Mouse (Mus musculus) kidney, embryonic 16.5 days (tissue): ENCODE measurements around the gene Snd1. TPM values are rescaled to one million over a fixed set of nuclear protein-coding genes. Genes with fewer than 3 reads are reported as not detected.

ENCODE experiments used
- ATAC-seq: fragments of 200-750 bp; cut with Nextera tagmentation; 2 replicates; pipeline ENCODE4 v1.8.0; 2017; ENCODE audit warnings: moderate TSS enrichment; ENCODE audit not compliant: low FRiP score, low TSS enrichment
- H3K27ac ChIP-seq: fragments of 300-500 bp; sonication (generic); 2 replicates; pipeline ENCODE4 v1.5.1; 2014; ENCODE audit warnings: low read length
- H3K27me3 ChIP-seq: fragments of 300-500 bp; sonication (generic); 2 replicates; pipeline ENCODE4 v1.6.1; 2014; ENCODE audit warnings: low read length, control low read depth, mixed read lengths; ENCODE audit not compliant: insufficient read depth
- H3K36me3 ChIP-seq: fragments of 300-500 bp; sonication (generic); 2 replicates; pipeline ENCODE4 v1.6.1; 2014; ENCODE audit warnings: low read length, control low read depth, mixed read lengths; ENCODE audit not compliant: insufficient read depth
- H3K4me1 ChIP-seq: fragments of 300-500 bp; sonication (generic); 2 replicates; pipeline ENCODE4 v1.6.1; 2014; ENCODE audit warnings: low read length, control low read depth, mixed read lengths; ENCODE audit not compliant: insufficient read depth
- H3K4me2 ChIP-seq: fragments of 300-500 bp; sonication (generic); replicated peaks from 2 replicates; pipeline ENCODE4 v1.6.1; 2014; ENCODE audit warnings: low read depth, low read length
- H3K4me3 ChIP-seq: fragments of 300-500 bp; sonication (generic); 2 replicates; pipeline ENCODE4 v1.5.1; 2014; ENCODE audit warnings: mild to moderate bottlenecking, low read length
- H3K9ac ChIP-seq: fragments of 300-500 bp; sonication (generic); replicated peaks from 2 replicates; pipeline ENCODE4 v1.6.1; 2014; ENCODE audit warnings: low read length
- H3K9me3 ChIP-seq: fragments of 300-500 bp; sonication (generic); 2 replicates; pipeline ENCODE4 v1.6.1; 2016; ENCODE audit warnings: low read length, control low read depth
- WGBS: fragments of 180-500 bp; shearing (Covaris S2); extraction: QIAGEN DNeasy Blood & Tissue Kit; methylation state at CpG from one replicate; pipeline ENCODE4 v1.1.7; 2014; 5-methylcytosine and 5-hydroxymethylcytosine counted together
- polyA plus RNA-seq: library from polyadenylated mRNA; unstranded; fragments of >200 nt; fragmentation: Nextera tagmentation; extraction: Ambion mirVana; gene quantifications from 2 replicates; pipeline ENCODE4 v1.2.1, GENCODE M21; 2015

The Snd1 gene
- polyA plus RNA-seq, 1 experiment from 2014 or later, result 136 TPM

DNA sequence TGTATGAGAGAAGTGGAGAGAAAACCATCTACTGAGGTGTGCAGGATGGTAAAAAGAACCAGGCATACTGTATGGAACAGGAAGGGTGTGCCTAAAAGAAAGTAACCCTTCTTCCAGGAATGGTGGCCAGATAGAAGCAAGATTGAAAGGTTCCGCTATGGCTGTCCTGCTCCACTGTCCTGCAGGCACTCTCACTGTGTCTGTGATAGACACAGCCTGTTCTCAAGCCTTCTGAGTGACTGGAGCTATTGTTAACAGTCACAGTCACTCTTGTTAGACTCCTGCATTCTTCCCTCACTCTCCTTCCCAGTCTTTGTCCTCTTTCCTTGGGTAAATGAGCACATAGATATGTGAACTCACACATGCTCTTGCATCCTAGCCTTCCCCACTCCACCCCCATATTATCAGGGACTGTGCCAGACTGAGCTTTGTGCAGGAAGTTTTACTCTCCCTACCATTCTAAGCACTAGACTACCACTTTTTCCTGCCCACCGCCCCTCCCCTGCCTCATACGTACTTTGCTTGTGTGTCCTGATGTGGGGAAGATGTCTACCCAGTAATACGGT lies 308.2 kb downstream of the Snd1 start:
- no peak overlapping the region for H3K4me3 ChIP-seq
- ATAC-seq, result no peak
- 88% methylated on average over 4 of the region's 4 CpGs for WGBS

DNA sequence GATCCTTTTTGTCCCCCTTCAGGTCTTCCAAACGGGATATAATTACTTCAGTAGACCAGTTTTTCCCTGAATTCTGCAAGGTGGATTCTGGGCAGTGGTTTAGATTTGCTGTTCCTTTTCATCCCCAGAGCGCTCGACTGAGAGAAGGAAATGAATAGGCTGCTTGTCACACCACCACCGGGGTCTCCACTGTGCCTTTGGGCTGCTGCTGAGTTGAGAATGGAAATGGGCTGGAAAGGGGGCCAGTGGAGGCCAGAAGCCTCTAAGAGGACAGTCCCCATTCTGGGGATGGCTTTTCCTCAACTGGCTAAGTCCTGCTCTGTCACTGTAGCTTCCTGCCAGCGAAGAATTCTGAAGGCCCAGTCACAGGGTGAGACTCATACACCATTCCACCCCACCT lies 309.0 kb downstream of the Snd1 start:
- 72% methylated on average over 5 of the region's 5 CpGs for WGBS
- Histone ChIP-seq H3K9ac (no peak overlapping the region), H3K9me3 (no peaks in the 10 kb centered on the region), H3K4me2 (no peak overlapping the region), H3K27ac (no peak overlapping the region), H3K4me3 (no peak overlapping the region), H3K27me3 (no peaks in the 10 kb centered on the region), H3K4me1 (peaks cover 10% of the 10 kb centered on the region; the same call in 1 of the 2 replicates), H3K36me3 (no peaks in the 10 kb centered on the region)
- no peak for ATAC-seq

More for the DNA sequence above, 308.2 kb downstream of the Snd1 start:
- Histone ChIP-seq H3K27ac (no peak overlapping the region), H3K4me1 (peaks cover 10% of the 10 kb centered on the region; the same call in 1 of the 2 replicates), H3K36me3 (no peaks in the 10 kb centered on the region), H3K9me3 (no peaks in the 10 kb centered on the region), H3K27me3 (no peaks in the 10 kb centered on the region), H3K4me2 (no peak overlapping the region), H3K9ac (no peak overlapping the region)

- Histone ChIP-seq H3K36me3 (no peaks in the 10 kb centered on the region), H3K4me2 (no peak overlapping the region), H3K9ac (no peak overlapping the region), H3K9me3 (no peaks in the 10 kb centered on the region), H3K4me3 (no peak overlapping the region), H3K27ac (no peak overlapping the region), H3K4me1 (peaks cover 13% of the 10 kb centered on the region; the same call in 1 of the 2 replicates), H3K27me3 (no peaks in the 10 kb centered on the region)
- ATAC-seq, result no peak
- 82% methylated on average over 8 of the region's 8 CpGs for WGBS
Observed at GRCm38 (mm10) chr6:28785770-28786169, 310.8 kb downstream of the Snd1 start.

- Histone ChIP-seq H3K4me2 (no peak overlapping the region), H3K36me3 (no peaks in the 10 kb centered on the region), H3K4me1 (peaks cover 7% of the 10 kb centered on the region; the same call in 1 of the 2 replicates), H3K4me3 (no peak overlapping the region), H3K9me3 (no peaks in the 10 kb centered on the region), H3K27ac (no peak overlapping the region), H3K27me3 (no peaks in the 10 kb centered on the region), H3K9ac (no peak overlapping the region)
- 56% methylated on average over 6 of the region's 6 CpGs for WGBS
- ATAC-seq, result no peak
Observed at GRCm38 (mm10) chr6:28787133-28787532, 312.2 kb downstream of the Snd1 start.

- H3K9ac ChIP-seq, result no peak overlapping the region
- WGBS, result 46% methylated on average over 4 of the region's 4 CpGs
- H3K4me3 ChIP-seq, result no peak overlapping the region
- H3K27me3 ChIP-seq, result no peaks in the 10 kb centered on the region
- H3K4me2 ChIP-seq, result no peak overlapping the region
- no peak overlapping the region for H3K27ac ChIP-seq
- peaks cover 3% of the 10 kb centered on the region; the same call in 1 of the 2 replicates for H3K4me1 ChIP-seq
- no peak for ATAC-seq
- no peaks in the 10 kb centered on the region for H3K36me3 ChIP-seq
- no peaks in the 10 kb centered on the region for H3K9me3 ChIP-seq
Observed at GRCm38 (mm10) chr6:28789685-28790084, 314.7 kb downstream of the Snd1 start.

DNA sequence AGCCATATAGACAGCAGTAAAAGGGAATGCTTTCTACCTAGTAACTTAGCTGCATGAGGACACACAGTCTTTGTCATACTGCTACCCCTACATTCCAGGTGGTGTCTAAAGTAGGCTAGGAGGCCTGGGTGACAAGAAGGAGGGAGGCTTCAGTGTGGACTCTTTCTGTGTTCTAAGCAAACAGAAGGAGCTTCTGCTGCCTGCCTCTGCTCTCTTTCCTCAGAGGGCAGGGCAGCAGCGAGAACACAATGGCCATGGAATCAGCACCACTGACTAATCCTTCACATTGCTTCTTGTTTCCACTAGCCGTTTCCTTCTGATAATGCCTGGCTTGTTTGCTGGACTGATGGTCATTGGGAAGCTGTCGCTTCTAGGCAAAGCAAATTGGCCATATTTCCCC lies 316.2 kb downstream of the Snd1 start:
- Histone ChIP-seq H3K36me3 (peaks cover 6% of the 10 kb centered on the region), H3K9me3 (no peaks in the 10 kb centered on the region), H3K27ac (no peak overlapping the region), H3K4me1 (peaks cover 8% of the 10 kb centered on the region; the same call in 1 of the 2 replicates), H3K27me3 (no peaks in the 10 kb centered on the region), H3K4me2 (no peak overlapping the region), H3K9ac (no peak overlapping the region), H3K4me3 (no peak overlapping the region)
- 70% methylated on average over 3 of the region's 3 CpGs for WGBS
- ATAC-seq, result no peak

DNA sequence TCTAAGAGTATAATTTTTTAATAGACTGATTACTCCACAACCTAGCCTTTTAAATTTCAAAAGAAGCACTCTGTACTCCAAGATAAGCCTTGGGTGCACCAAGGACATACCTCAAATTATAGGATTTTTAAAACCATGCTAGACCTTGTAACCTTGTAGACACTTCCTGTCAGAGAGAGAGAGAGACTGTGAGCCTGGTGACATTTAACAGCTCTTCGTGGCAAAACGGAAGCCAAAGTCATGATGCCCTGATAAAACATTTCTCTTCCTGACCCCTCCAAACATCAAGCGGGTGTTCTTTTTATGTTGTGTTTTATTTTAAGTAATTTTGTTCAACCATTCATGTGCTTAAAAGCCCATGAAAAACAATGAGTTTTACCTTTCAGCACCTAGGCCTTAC lies 316.9 kb downstream of the Snd1 start:
- 75% methylated on average over 3 of the region's 3 CpGs for WGBS
- Histone ChIP-seq H3K27me3 (no peaks in the 10 kb centered on the region), H3K4me3 (no peak overlapping the region), H3K9me3 (no peaks in the 10 kb centered on the region), H3K4me1 (peaks cover 8% of the 10 kb centered on the region; the same call in 1 of the 2 replicates), H3K4me2 (no peak overlapping the region), H3K36me3 (peaks cover 12% of the 10 kb centered on the region), H3K27ac (no peak overlapping the region), H3K9ac (no peak overlapping the region)
- ATAC-seq, result no peak

GRCm38 (mm10) chr6:28795380-28795779 lies 320.4 kb downstream of the Snd1 start:
- Histone ChIP-seq H3K27me3 (no peaks in the 10 kb centered on the region), H3K36me3 (peaks cover 15% of the 10 kb centered on the region), H3K27ac (no peak overlapping the region), H3K9me3 (no peaks in the 10 kb centered on the region), H3K4me3 (no peak overlapping the region), H3K9ac (no peak overlapping the region), H3K4me2 (no peak overlapping the region), H3K4me1 (0 out of 2 replicates have a peak, but pooled peaks cover 5% of the 10 kb centered on the region)
- ATAC-seq, result no peak
- WGBS, result 26% methylated on average over 9 of the region's 9 CpGs

DNA sequence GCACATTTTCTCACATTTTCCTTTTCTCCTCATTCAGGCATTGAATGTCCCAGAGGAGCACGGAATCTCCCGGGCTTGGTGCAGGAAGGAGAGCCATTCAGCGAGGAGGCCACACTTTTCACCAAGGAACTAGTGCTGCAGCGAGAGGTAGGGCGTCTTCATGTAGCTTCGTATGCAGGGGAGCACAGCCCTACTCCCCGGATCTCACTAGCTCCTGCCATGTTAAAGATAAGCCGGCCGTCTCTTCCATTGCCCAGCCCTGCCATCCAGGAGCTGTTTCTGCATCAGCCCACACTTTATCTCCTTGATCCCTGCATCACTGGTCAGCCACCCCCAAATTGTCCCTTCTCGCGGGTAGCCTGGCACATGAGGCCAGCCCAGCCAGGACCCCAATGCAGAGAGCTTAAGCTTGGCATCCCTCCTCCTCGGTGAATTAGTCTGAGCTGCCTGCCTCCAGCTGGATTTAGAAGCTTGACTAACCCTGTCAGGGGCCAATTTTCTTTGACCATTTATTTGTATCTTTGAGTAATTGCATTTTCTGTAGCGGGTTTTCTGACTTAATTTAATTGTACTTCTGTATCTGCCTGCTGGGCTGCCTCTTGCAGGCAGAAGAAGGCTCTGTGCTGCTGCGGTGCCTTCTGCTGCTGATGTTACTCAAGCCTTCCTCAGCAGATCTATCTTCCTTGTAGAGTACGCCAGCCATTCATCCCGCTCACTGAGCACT lies 321.0 kb downstream of the Snd1 start:
- H3K36me3 ChIP-seq, result peaks cover 15% of the 10 kb centered on the region
- 86% methylated on average over 16 of the region's 16 CpGs for WGBS
- no peaks in the 10 kb centered on the region for H3K27me3 ChIP-seq
- no peak overlapping the region for H3K4me3 ChIP-seq
- no peaks in the 10 kb centered on the region for H3K9me3 ChIP-seq
- H3K4me1 ChIP-seq, result 0 out of 2 replicates have a peak, but pooled peaks cover 5% of the 10 kb centered on the region
- ATAC-seq, result no peak
- H3K4me2 ChIP-seq, result no peak overlapping the region
- H3K27ac ChIP-seq, result no peak overlapping the region
- no peak overlapping the region for H3K9ac ChIP-seq

- 71% methylated on average over 2 of the region's 2 CpGs for WGBS
- H3K4me2 ChIP-seq, result no peak overlapping the region
- peaks cover 15% of the 10 kb centered on the region for H3K36me3 ChIP-seq
- no peaks in the 10 kb centered on the region for H3K9me3 ChIP-seq
- 0 out of 2 replicates have a peak, but pooled peaks cover 5% of the 10 kb centered on the region for H3K4me1 ChIP-seq
- no peak for ATAC-seq
- no peaks in the 10 kb centered on the region for H3K27me3 ChIP-seq
- no peak overlapping the region for H3K9ac ChIP-seq
- no peak overlapping the region for H3K27ac ChIP-seq
- no peak overlapping the region for H3K4me3 ChIP-seq
Observed at GRCm38 (mm10) chr6:28799818-28800217, 324.9 kb downstream of the Snd1 start.
